Mouse (Mus musculus): ENCODE measurements around the gene Gna15. TPM values are rescaled to one million over a fixed set of nuclear protein-coding genes. Genes with fewer than 3 reads are reported as not detected.
A peak's percentile ranks its signal among the peaks of the same experiment; 100 is the strongest.

The Gna15 gene
- polyA plus RNA-seq, 1 experiment from 2014 or later: 11.3 TPM

- Histone ChIP-seq H3K27me3 (replicated peaks; ENCODE audit: control insufficient read depth, insufficient read depth, low read length) (no peaks in the 10 kb centered on the region), H3K27ac (ENCODE audit: low read depth, low read length) (peak overlapping the region; percentile 32; the same call in 1 of the 2 replicates), H3K9me3 (ENCODE audit: control insufficient read depth, low read length) (no peaks in the 10 kb centered on the region), H3K4me3 (ENCODE audit: low read depth, low read length) (peak overlapping the region; percentile 25; the same call in 1 of the 2 replicates), H3K36me3 (ENCODE audit: control insufficient read depth, insufficient read depth, low read length) (peaks cover 8% of the 10 kb centered on the region; the same call in 1 of the 2 replicates), H3K4me1 (replicated peaks; ENCODE audit: control insufficient read depth, insufficient read depth, low read length) (peaks cover 43% of the 10 kb centered on the region), H3K9ac (ENCODE audit: low read depth, low read length) (0 out of 2 replicates have a peak overlapping the region, but pooled peaks have one; percentile 14), H3K4me2 (peak overlapping the region; percentile 99)
- WGBS: 60% methylated on average over 10 of the region's 10 CpGs
- ATAC-seq (replicated peaks; ENCODE audit: low FRiP score) (no peak), DNase-seq (ENCODE audit: low spot score) (no peak)
Measured at GRCm38 (mm10) chr10:81541803-81542202, 17.8 kb upstream of the Gna15 start.

- H3K4me2 ChIP-seq: peak overlapping the region; percentile 99; the same call in 1 of the 2 replicates
- H3K4me3 ChIP-seq (ENCODE audit: low read depth, low read length): no peak overlapping the region
- peak overlapping the region; percentile 20; the same call in 1 of the 2 replicates for H3K27ac ChIP-seq (ENCODE audit: low read depth, low read length)
- peaks cover 8% of the 10 kb centered on the region; the same call in 1 of the 2 replicates for H3K36me3 ChIP-seq (ENCODE audit: control insufficient read depth, insufficient read depth, low read length)
- H3K27me3 ChIP-seq (replicated peaks; ENCODE audit: control insufficient read depth, insufficient read depth, low read length): no peaks in the 10 kb centered on the region
- 69% methylated on average over 5 of the region's 5 CpGs for WGBS
- H3K4me1 ChIP-seq (replicated peaks; ENCODE audit: control insufficient read depth, insufficient read depth, low read length): peaks cover 38% of the 10 kb centered on the region
- no peak for ATAC-seq (replicated peaks; ENCODE audit: low FRiP score)
- no peaks in the 10 kb centered on the region for H3K9me3 ChIP-seq (ENCODE audit: control insufficient read depth, low read length)
- H3K9ac ChIP-seq (ENCODE audit: low read depth, low read length): 0 out of 2 replicates have a peak overlapping the region, but pooled peaks have one; percentile 6
- DNase-seq (ENCODE audit: low spot score): no peak
Measured at GRCm38 (mm10) chr10:81541363-81541762, 17.3 kb upstream of the Gna15 start.

- Histone ChIP-seq H3K9me3 (ENCODE audit: control insufficient read depth, low read length) (no peaks in the 10 kb centered on the region), H3K4me2 (no peak overlapping the region; the same call in 1 of the 2 replicates), H3K27ac (ENCODE audit: low read depth, low read length) (no peak overlapping the region), H3K4me3 (ENCODE audit: low read depth, low read length) (no peak overlapping the region), H3K27me3 (replicated peaks; ENCODE audit: control insufficient read depth, insufficient read depth, low read length) (no peaks in the 10 kb centered on the region), H3K9ac (ENCODE audit: low read depth, low read length) (0 out of 2 replicates have a peak overlapping the region, but pooled peaks have one; percentile 14), H3K36me3 (ENCODE audit: control insufficient read depth, insufficient read depth, low read length) (peaks cover 8% of the 10 kb centered on the region; the same call in 1 of the 2 replicates), H3K4me1 (replicated peaks; ENCODE audit: control insufficient read depth, insufficient read depth, low read length) (peaks cover 27% of the 10 kb centered on the region)
- DNase-seq (ENCODE audit: low spot score) (no peak), ATAC-seq (replicated peaks; ENCODE audit: low FRiP score) (no peak)
- WGBS: 84% methylated on average over 3 of the region's 3 CpGs
Measured at GRCm38 (mm10) chr10:81538321-81539048, 14.5 kb upstream of the Gna15 start.

- 80% methylated on average over 2 of the region's 2 CpGs for WGBS
- H3K4me1 ChIP-seq (replicated peaks; ENCODE audit: control insufficient read depth, insufficient read depth, low read length): peaks cover 17% of the 10 kb centered on the region
Measured at GRCm38 (mm10) chr10:81537429-81537828, 13.4 kb upstream of the Gna15 start.

GRCm38 (mm10) chr10:81536734-81537133, 12.7 kb upstream of the Gna15 start:
- Histone ChIP-seq H3K27ac (ENCODE audit: low read depth, low read length) (no peak overlapping the region), H3K9me3 (ENCODE audit: control insufficient read depth, low read length) (no peaks in the 10 kb centered on the region), H3K27me3 (replicated peaks; ENCODE audit: control insufficient read depth, insufficient read depth, low read length) (no peaks in the 10 kb centered on the region), H3K9ac (ENCODE audit: low read depth, low read length) (no peak overlapping the region), H3K4me1 (replicated peaks; ENCODE audit: control insufficient read depth, insufficient read depth, low read length) (peaks cover 10% of the 10 kb centered on the region), H3K4me3 (ENCODE audit: low read depth, low read length) (no peak overlapping the region), H3K4me2 (no peak overlapping the region), H3K36me3 (ENCODE audit: control insufficient read depth, insufficient read depth, low read length) (peaks cover 18% of the 10 kb centered on the region; the same call in 1 of the 2 replicates)
- 66% methylated on average over 6 of the region's 6 CpGs for WGBS
- ATAC-seq (replicated peaks; ENCODE audit: low FRiP score) (no peak), DNase-seq (ENCODE audit: low spot score) (no peak)

More at GRCm38 (mm10) chr10:81537429-81537828, 13.4 kb upstream of the Gna15 start:
- ATAC-seq (replicated peaks; ENCODE audit: low FRiP score) (no peak), DNase-seq (ENCODE audit: low spot score) (no peak)
- H3K27ac ChIP-seq (ENCODE audit: low read depth, low read length): no peak overlapping the region
- no peak overlapping the region for H3K4me2 ChIP-seq
- no peaks in the 10 kb centered on the region for H3K27me3 ChIP-seq (replicated peaks; ENCODE audit: control insufficient read depth, insufficient read depth, low read length)
- H3K36me3 ChIP-seq (ENCODE audit: control insufficient read depth, insufficient read depth, low read length): peaks cover 14% of the 10 kb centered on the region; the same call in 1 of the 2 replicates
- no peak overlapping the region for H3K4me3 ChIP-seq (ENCODE audit: low read depth, low read length)
- no peaks in the 10 kb centered on the region for H3K9me3 ChIP-seq (ENCODE audit: control insufficient read depth, low read length)
- H3K9ac ChIP-seq (ENCODE audit: low read depth, low read length): no peak overlapping the region

- Histone ChIP-seq H3K36me3 (ENCODE audit: control insufficient read depth, insufficient read depth, low read length) (peaks cover 18% of the 10 kb centered on the region), H3K9me3 (ENCODE audit: control insufficient read depth, low read length) (no peaks in the 10 kb centered on the region), H3K4me2 (no peak overlapping the region), H3K27ac (ENCODE audit: low read depth, low read length) (no peak overlapping the region), H3K9ac (ENCODE audit: low read depth, low read length) (no peak overlapping the region), H3K4me1 (replicated peaks; ENCODE audit: control insufficient read depth, insufficient read depth, low read length) (peaks cover 5% of the 10 kb centered on the region; the same call in 1 of the 2 replicates), H3K27me3 (replicated peaks; ENCODE audit: control insufficient read depth, insufficient read depth, low read length) (no peaks in the 10 kb centered on the region), H3K4me3 (ENCODE audit: low read depth, low read length) (no peak overlapping the region)
- 75% methylated on average over 16 of the region's 16 CpGs for WGBS
- DNase-seq (ENCODE audit: low spot score) (no peak), ATAC-seq (replicated peaks; ENCODE audit: low FRiP score) (no peak; the same call in 1 of the 2 replicates)
Measured at GRCm38 (mm10) chr10:81534826-81535225, 10.8 kb upstream of the Gna15 start.

- DNase-seq (ENCODE audit: low spot score) (peak; percentile 82), ATAC-seq (replicated peaks; ENCODE audit: low FRiP score) (peak; percentile 26; the same call in 1 of the 2 replicates)
- Histone ChIP-seq H3K27ac (ENCODE audit: low read depth, low read length) (no peak overlapping the region), H3K27me3 (replicated peaks; ENCODE audit: control insufficient read depth, insufficient read depth, low read length) (0 out of 2 replicates have a peak, but pooled peaks cover 2% of the 10 kb centered on the region), H3K4me1 (replicated peaks; ENCODE audit: control insufficient read depth, insufficient read depth, low read length) (peaks cover 24% of the 10 kb centered on the region), H3K4me3 (ENCODE audit: low read depth, low read length) (no peak overlapping the region), H3K4me2 (no peak overlapping the region), H3K9ac (ENCODE audit: low read depth, low read length) (no peak overlapping the region), H3K9me3 (ENCODE audit: control insufficient read depth, low read length) (no peaks in the 10 kb centered on the region), H3K36me3 (ENCODE audit: control insufficient read depth, insufficient read depth, low read length) (peaks cover 8% of the 10 kb centered on the region)
- 7% methylated on average over 14 of the region's 14 CpGs for whole genome bisulfite sequencing
Measured at GRCm38 (mm10) chr10:81526779-81527178, 2.8 kb upstream of the Gna15 start.

- DNase-seq (ENCODE audit: low spot score) (peak; percentile 57), ATAC-seq (replicated peaks; ENCODE audit: low FRiP score) (peak; percentile 68)
- peaks cover 26% of the 10 kb centered on the region for H3K4me1 ChIP-seq (replicated peaks; ENCODE audit: control insufficient read depth, insufficient read depth, low read length)
- H3K9ac ChIP-seq (ENCODE audit: low read depth, low read length): peak overlapping the region; percentile 50; the same call in 1 of the 2 replicates
- H3K4me2 ChIP-seq: peak overlapping the region; percentile 79
- H3K9me3 ChIP-seq (ENCODE audit: control insufficient read depth, low read length): no peaks in the 10 kb centered on the region
- no peak overlapping the region for H3K4me3 ChIP-seq (ENCODE audit: low read depth, low read length)
- 0 out of 2 replicates have a peak, but pooled peaks cover 2% of the 10 kb centered on the region for H3K27me3 ChIP-seq (replicated peaks; ENCODE audit: control insufficient read depth, insufficient read depth, low read length)
- peaks cover 8% of the 10 kb centered on the region for H3K36me3 ChIP-seq (ENCODE audit: control insufficient read depth, insufficient read depth, low read length)
- 18% methylated on average over 12 of the region's 13 CpGs for WGBS
- H3K27ac ChIP-seq (ENCODE audit: low read depth, low read length): peak overlapping the region; percentile 89
Measured at GRCm38 (mm10) chr10:81525017-81525694, 1.1 kb upstream of the Gna15 start.
